25 mouse cellular contexts compared by ENCODE assay signal in genomic region chr4:63038265-63038664, GRCm38 (mm10).
DNase-seq lines count a peak whose midpoint lies in the region; ATAC-seq and TF ChIP-seq lines count a peak whose summit lies in the region.
"Had no signal": no experiment of that assay in that cellular context is flagged by ENCODE, and none has a peak within 500 bp of the region (broad histone marks: within the 10 kb centered on the region; RNA-seq: fewer than 3 reads in every experiment).

No protein-coding gene starts in this region.

- no peak for TF ChIP-seq EP300 in stomach, postnatal 0 days (optimal IDR thresholded peaks at IDR 0.05)

- no peak overlapping the region for H3K9ac ChIP-seq in heart, embryonic 11.5 days (ENCODE audit: low read depth, low read length)
- H3K9ac ChIP-seq in kidney, embryonic 15.5 days: no peak overlapping the region
- H3K9ac ChIP-seq in stomach, postnatal 0 days (ENCODE audit: low read length): no peak overlapping the region
- H3K9ac ChIP-seq: embryonic facial prominence, embryonic 13.5 days; forebrain, postnatal 0 days; hindbrain, embryonic 12.5 days; limb, embryonic 13.5 days; lung, embryonic 15.5 days had no signal

- no peak overlapping the region for H3K4me2 ChIP-seq in heart, embryonic 11.5 days
- H3K4me2 ChIP-seq in kidney, embryonic 15.5 days: no peak overlapping the region
- H3K4me2 ChIP-seq in stomach, postnatal 0 days (replicated peaks; ENCODE audit: low read depth): no peak overlapping the region
- H3K4me2 ChIP-seq: embryonic facial prominence, embryonic 13.5 days; hindbrain, embryonic 12.5 days; limb, embryonic 13.5 days; liver, embryonic 11.5 days; lung, embryonic 15.5 days; midbrain, embryonic 11.5 days had no signal

- TF ChIP-seq CTCF in stomach, postnatal 0 days (IDR thresholded peaks at IDR 0.05; ENCODE audit: low read depth): no peak

- H3K36me3 ChIP-seq in heart, embryonic 10.5 days: no peaks in the 10 kb centered on the region
- H3K36me3 ChIP-seq in heart, embryonic 11.5 days (ENCODE audit: control insufficient read depth, insufficient read depth, low read length): no peaks in the 10 kb centered on the region
- peaks cover 20% of the 10 kb centered on the region; the same call in 1 of the 2 replicates for H3K36me3 ChIP-seq in kidney, embryonic 15.5 days
- H3K36me3 ChIP-seq in stomach, postnatal 0 days (ENCODE audit: control insufficient read depth, insufficient read depth, low read length): no peaks in the 10 kb centered on the region
- H3K36me3 ChIP-seq: lung, embryonic 15.5 days had no signal

- no peak overlapping the region for H3K4me3 ChIP-seq in heart, embryonic 10.5 days
- no peak overlapping the region for H3K4me3 ChIP-seq in heart, embryonic 11.5 days (ENCODE audit: low read depth, low read length)
- no peak overlapping the region for H3K4me3 ChIP-seq in kidney, embryonic 15.5 days (replicated peaks)
- no peak overlapping the region for H3K4me3 ChIP-seq in stomach, postnatal 0 days (ENCODE audit: low read depth, low read length)
- H3K4me3 ChIP-seq: embryonic facial prominence, embryonic 13.5 days; forebrain, embryonic 10.5 days; hindbrain, embryonic 12.5 days; limb, embryonic 13.5 days; lung, embryonic 15.5 days had no signal

- no peak overlapping the region; the same call in 1 of the 2 replicates for H3K27ac ChIP-seq in heart, embryonic 10.5 days
- H3K27ac ChIP-seq in heart, embryonic 11.5 days (ENCODE audit: low read depth, low read length): no peak overlapping the region
- 0 out of 2 replicates have a peak overlapping the region, but pooled peaks have one; percentile 18 for H3K27ac ChIP-seq in kidney, embryonic 15.5 days
- peak overlapping the region; percentile 72 for H3K27ac ChIP-seq in stomach, postnatal 0 days (replicated peaks)
- H3K27ac ChIP-seq: embryonic facial prominence, embryonic 13.5 days; forebrain, embryonic 10.5 days; hindbrain, embryonic 12.5 days; hindbrain, postnatal 0 days; lung, embryonic 15.5 days had no signal

- no peaks in the 10 kb centered on the region for H3K9me3 ChIP-seq in heart, embryonic 10.5 days
- H3K9me3 ChIP-seq in heart, embryonic 11.5 days (replicated peaks; ENCODE audit: control insufficient read depth, low read length): no peaks in the 10 kb centered on the region
- no peaks in the 10 kb centered on the region for H3K9me3 ChIP-seq in kidney, embryonic 15.5 days (replicated peaks)
- H3K9me3 ChIP-seq in stomach, postnatal 0 days (ENCODE audit: control insufficient read depth, low read length): no peaks in the 10 kb centered on the region
- H3K9me3 ChIP-seq: embryonic facial prominence, embryonic 13.5 days; forebrain, embryonic 10.5 days; hindbrain, embryonic 12.5 days; limb, embryonic 13.5 days; lung, embryonic 15.5 days had no signal

- peaks cover 22% of the 10 kb centered on the region for H3K4me1 ChIP-seq in heart, embryonic 10.5 days
- H3K4me1 ChIP-seq in heart, embryonic 11.5 days (ENCODE audit: control insufficient read depth, insufficient read depth, low read length): peaks cover 13% of the 10 kb centered on the region
- peaks cover 39% of the 10 kb centered on the region for H3K4me1 ChIP-seq in kidney, embryonic 15.5 days
- H3K4me1 ChIP-seq in stomach, postnatal 0 days (replicated peaks; ENCODE audit: control insufficient read depth, insufficient read depth): no peaks in the 10 kb centered on the region

- peak; percentile 36 for DNase-seq in heart, embryonic 10.5 days (ENCODE audit: low spot score)
- DNase-seq in kidney, adult 9 months: no peak
- DNase-seq in urinary bladder, adult 2 months (ENCODE audit: low spot score): peak; percentile 8
- no peak for DNase-seq in urinary bladder, postnatal 14 days (ENCODE audit: low spot score)
- DNase-seq in stomach, postnatal 0 days (ENCODE audit: low spot score): peak; percentile 43
- no peak for DNase-seq in right cerebral cortex, adult 18-20 months
- DNase-seq: adrenal gland, postnatal 25 days; cerebellum, adult 11-12 months; forebrain, postnatal 0 days; kidney, adult 18-20 months; right cerebral cortex, postnatal 4 days; thymus, adult 2 months; thymus, postnatal 36 days had no signal

- ATAC-seq in heart, embryonic 11.5 days (replicated peaks; ENCODE audit: insufficient number of reproducible peaks, low FRiP score, low TSS enrichment): no peak
- no peak for ATAC-seq in kidney, embryonic 15.5 days (replicated peaks; ENCODE audit: low FRiP score)
- peak; percentile 76 for ATAC-seq in stomach, postnatal 0 days (ENCODE audit: low FRiP score, low TSS enrichment)
- ATAC-seq: CD4-positive, CD25-positive, alpha-beta regulatory T cell, adult 4 months; forebrain, postnatal 0 days; hindbrain, postnatal 0 days; midbrain, embryonic 16.5 days had no signal

- WGBS in heart, embryonic 10.5 days: 28% methylated on average over 2 of the region's 2 CpGs
- 31% methylated on average over 2 of the region's 2 CpGs for WGBS in heart, embryonic 11.5 days (ENCODE audit: insufficient replicate concordance)
- WGBS in kidney, embryonic 15.5 days: 73% methylated on average over 2 of the region's 2 CpGs
- 64% methylated on average over 2 of the region's 2 CpGs for WGBS in stomach, postnatal 0 days

- no peaks in the 10 kb centered on the region for H3K27me3 ChIP-seq in heart, embryonic 10.5 days (ENCODE audit: insufficient read depth, poor library complexity, severe bottlenecking)
- H3K27me3 ChIP-seq in heart, embryonic 11.5 days (ENCODE audit: control insufficient read depth, insufficient read depth, low read length): no peaks in the 10 kb centered on the region
- H3K27me3 ChIP-seq in kidney, embryonic 15.5 days: no peaks in the 10 kb centered on the region
- no peaks in the 10 kb centered on the region for H3K27me3 ChIP-seq in stomach, postnatal 0 days (ENCODE audit: control insufficient read depth, insufficient read depth, low read length)
- H3K27me3 ChIP-seq: embryonic facial prominence, embryonic 13.5 days; hindbrain, embryonic 12.5 days; limb, embryonic 13.5 days; lung, embryonic 15.5 days had no signal

Comparison
In these comparisons a context has a peak if more than half of its experiments do, and no peak if none do; other contexts are left out.
1. DNase-seq: peak in heart, embryonic 10.5 days (single experiment), urinary bladder, adult 2 months (single experiment) and stomach, postnatal 0 days (single experiment); none in kidney, adult 9 months (single experiment), urinary bladder, postnatal 14 days (single experiment) and right cerebral cortex, adult 18-20 months (single experiment).
2. H3K27ac ChIP-seq: peak in kidney, embryonic 15.5 days (single experiment) and stomach, postnatal 0 days (single experiment); none in heart, embryonic 10.5 days (single experiment) and heart, embryonic 11.5 days (single experiment).